Mouse (Mus musculus) kidney, postnatal 4 days (tissue): Measurements from ENCODE around the gene Fam186a.
"Not testable (repeated sequence)": the region's sequence is repeated elsewhere in the genome, so short reads cannot be mapped to it uniquely, and the experiment has no call there.

Experiments used
- DNase-seq, 2 experiments: peaks; one replicate each; pipeline ENCODE4 v3.0.0; 2021; ENCODE audit warnings: mixed read lengths in 2 of 2

Fam186a gene

GRCm38 (mm10) chr15:99966961-99967360, at the start of gene Fam186a:
Fam186a (minus strand) TSS chr15:99967061.
- no peak for DNase-seq

GRCm38 (mm10) chr15:100006180-100006579, 39.3 kb upstream of the Fam186a start:
- no peak for DNase-seq

GRCm38 (mm10) chr15:100004677-100005273, 37.9 kb upstream of the Fam186a start:
- no peak for DNase-seq

- DNase-seq, result no peak
Measured at GRCm38 (mm10) chr15:99999390-99999789, 32.5 kb upstream of the Fam186a start.

- DNase-seq, result no peak
Measured at GRCm38 (mm10) chr15:99997114-99997804, 30.4 kb upstream of the Fam186a start.

- DNase-seq, result no peak
Measured at GRCm38 (mm10) chr15:99993100-99993499, 26.2 kb upstream of the Fam186a start.

- DNase-seq, result no peak
Measured at GRCm38 (mm10) chr15:99979715-99980114, 12.9 kb upstream of the Fam186a start.

GRCm38 (mm10) chr15:99979266-99979665, 12.4 kb upstream of the Fam186a start:
- DNase-seq, result no peak

GRCm38 (mm10) chr15:99976121-99976520, 9.3 kb upstream of the Fam186a start:
- not testable (repeated sequence) for DNase-seq

- no peak for DNase-seq
Measured at GRCm38 (mm10) chr15:99974476-99975220, 7.8 kb upstream of the Fam186a start.

GRCm38 (mm10) chr15:99972989-99973911, 6.4 kb upstream of the Fam186a start:
- peak; percentile 82 to 90 for DNase-seq

GRCm38 (mm10) chr15:99972361-99972988, 5.6 kb upstream of the Fam186a start:
- peak; percentile 96 to 98 for DNase-seq

GRCm38 (mm10) chr15:99970606-99971005, 3.7 kb upstream of the Fam186a start:
- DNase-seq, result no peak

- DNase-seq, result not testable (repeated sequence)
Measured at GRCm38 (mm10) chr15:99969765-99970164, 2.9 kb upstream of the Fam186a start, which contains the start of gene Larp4. Larp4 (plus strand) TSS chr15:99970065.

- DNase-seq, result no peak
Measured at GRCm38 (mm10) chr15:99965103-99965775, 1.6 kb downstream of the Fam186a start.

- DNase-seq, result no peak
Measured at GRCm38 (mm10) chr15:99955324-99955723, 11.5 kb downstream of the Fam186a start.

- no peak for DNase-seq
Measured at GRCm38 (mm10) chr15:99940970-99941630, 25.8 kb downstream of the Fam186a start.

- peak; percentile 15 to 31 for DNase-seq
Measured at GRCm38 (mm10) chr15:99940426-99940825, 26.4 kb downstream of the Fam186a start.

- no peak for DNase-seq
Measured at GRCm38 (mm10) chr15:99937841-99938240, 29.0 kb downstream of the Fam186a start.

GRCm38 (mm10) chr15:99936659-99937058, 30.2 kb downstream of the Fam186a start:
- no peak for DNase-seq

GRCm38 (mm10) chr15:99934501-99934900, 32.4 kb downstream of the Fam186a start:
- DNase-seq, result no peak
